Comparison of ENCODE assay signal across 28 mouse cellular contexts in the genomic region with DNA sequence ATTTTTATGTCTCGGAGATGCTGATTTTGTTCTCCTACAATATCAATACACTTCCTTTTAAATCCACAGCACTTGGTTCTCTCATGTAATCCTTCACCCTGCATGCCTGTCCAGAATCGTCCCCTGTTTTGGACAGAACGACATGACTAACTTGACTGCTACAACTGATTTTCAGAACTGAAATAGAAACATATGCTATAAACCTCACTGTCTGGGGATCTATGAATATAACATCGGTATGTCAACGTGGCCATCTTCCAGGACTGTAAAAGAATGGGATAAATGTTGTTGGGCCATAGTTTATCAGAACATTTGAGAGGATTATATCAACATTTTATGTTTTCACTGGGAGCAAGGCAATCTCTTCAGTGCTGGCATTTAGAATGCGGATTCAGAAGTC.
"Had no signal": no experiment of that assay in that cellular context is flagged by ENCODE, and none has a peak within 500 bp of the region (broad histone marks: within the 10 kb centered on the region; RNA-seq: fewer than 3 reads in every experiment).

No protein-coding gene starts in this region.

- DNase-seq: cerebellum, adult 18-20 months; cerebellum, adult 2 months; cerebellum, adult 8-10 months; cerebellum, adult 9-10 months; cerebellum, adult 9-11 months; cerebellum, postnatal 10 days; cerebellum, postnatal 14 days; cerebellum, postnatal 25 days; cerebellum, postnatal 36 days; embryo, embryonic 11 days; gastrocnemius, adult 2 months; gastrocnemius, postnatal 10 days; gastrocnemius, postnatal 14 days; gastrocnemius, postnatal 25 days; gastrocnemius, postnatal 36 days; heart, adult 2 months had no signal

- H3K9me3 ChIP-seq: embryonic facial prominence, embryonic 10.5 days; embryonic facial prominence, embryonic 12.5 days; embryonic facial prominence, embryonic 13.5 days; embryonic facial prominence, embryonic 15.5 days; forebrain, embryonic 12.5 days; forebrain, embryonic 15.5 days; heart, embryonic 10.5 days; heart, embryonic 12.5 days; heart, embryonic 13.5 days had no signal

- H3K36me3 ChIP-seq: embryonic facial prominence, embryonic 10.5 days; embryonic facial prominence, embryonic 12.5 days; embryonic facial prominence, embryonic 13.5 days; embryonic facial prominence, embryonic 15.5 days; forebrain, embryonic 12.5 days; forebrain, embryonic 15.5 days; heart, embryonic 10.5 days; heart, embryonic 12.5 days; heart, embryonic 13.5 days had no signal

- H3K27me3 ChIP-seq: embryonic facial prominence, embryonic 12.5 days; embryonic facial prominence, embryonic 13.5 days; embryonic facial prominence, embryonic 15.5 days; forebrain, embryonic 12.5 days; forebrain, embryonic 15.5 days; heart, embryonic 12.5 days; heart, embryonic 13.5 days had no signal

- H3K4me1 ChIP-seq: embryonic facial prominence, embryonic 15.5 days; forebrain, embryonic 12.5 days; heart, embryonic 10.5 days; heart, embryonic 12.5 days; heart, embryonic 13.5 days had no signal

- H3K4me3 ChIP-seq: embryonic facial prominence, embryonic 10.5 days; embryonic facial prominence, embryonic 12.5 days; embryonic facial prominence, embryonic 13.5 days; embryonic facial prominence, embryonic 15.5 days; erythroblast, embryonic 14.5 days; forebrain, embryonic 12.5 days; forebrain, embryonic 15.5 days; gastrocnemius, adult 2 months; heart, adult 2 months; heart, embryonic 10.5 days; heart, embryonic 12.5 days; heart, embryonic 13.5 days had no signal

- H3K4me2 ChIP-seq: embryonic facial prominence, embryonic 12.5 days; embryonic facial prominence, embryonic 13.5 days; embryonic facial prominence, embryonic 15.5 days; forebrain, embryonic 12.5 days; forebrain, embryonic 15.5 days; heart, embryonic 11.5 days; heart, embryonic 12.5 days; heart, embryonic 13.5 days had no signal

- H3K27ac ChIP-seq: embryonic facial prominence, embryonic 10.5 days; embryonic facial prominence, embryonic 12.5 days; embryonic facial prominence, embryonic 13.5 days; embryonic facial prominence, embryonic 15.5 days; forebrain, embryonic 12.5 days; forebrain, embryonic 15.5 days; gastrocnemius, adult 2 months; heart, adult 2 months; heart, embryonic 10.5 days; heart, embryonic 13.5 days had no signal

- ATAC-seq: forebrain, embryonic 14.5 days; forebrain, embryonic 15.5 days had no signal

- H3K9ac ChIP-seq: embryonic facial prominence, embryonic 12.5 days; embryonic facial prominence, embryonic 13.5 days; embryonic facial prominence, embryonic 15.5 days; forebrain, embryonic 12.5 days; forebrain, embryonic 15.5 days; heart, embryonic 12.5 days; heart, embryonic 13.5 days had no signal
